Mouse (Mus musculus): ENCODE data around the gene Soga1. TPM values are rescaled to one million over a fixed set of nuclear protein-coding genes. Genes with fewer than 3 reads are reported as not detected.

Soga1 gene
- polyA plus RNA-seq, 1 experiment from 2014 or later = 5.7 TPM

DNA sequence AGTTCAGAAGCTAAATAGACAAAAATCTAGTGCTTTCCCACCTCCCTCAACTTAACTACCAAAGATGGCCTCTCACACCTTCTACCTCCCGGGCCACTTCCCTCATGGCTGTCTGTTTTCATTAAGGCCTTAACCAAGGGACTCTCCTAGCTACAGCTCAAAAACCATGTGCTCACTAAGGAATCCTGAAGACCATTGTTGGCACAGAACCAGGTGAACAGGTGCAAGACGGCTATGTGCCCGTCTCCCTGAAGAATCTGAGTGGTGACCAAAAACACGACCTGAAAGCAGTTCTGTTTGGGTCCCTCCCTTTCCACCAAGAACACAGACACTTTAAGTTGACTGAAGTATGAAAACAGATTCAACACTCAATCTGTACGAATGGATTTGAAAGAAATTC is 80.8 kb downstream of the Soga1 start:
- Histone ChIP-seq H3K4me2 (replicated peaks) (no peak overlapping the region), H3K9ac (no peak overlapping the region), H3K4me1 (no peaks in the 10 kb centered on the region), H3K4me3 (no peak overlapping the region), H3K9me3 (no peaks in the 10 kb centered on the region), H3K27me3 (no peaks in the 10 kb centered on the region), H3K36me3 (peaks cover 57% of the 10 kb centered on the region), H3K27ac (no peak overlapping the region)
- ATAC-seq (ENCODE audit: insufficient number of reproducible peaks, insufficient read depth, low FRiP score, low TSS enrichment) = no peak
- 90% methylated on average over 5 of the region's 5 CpGs for WGBS

DNA sequence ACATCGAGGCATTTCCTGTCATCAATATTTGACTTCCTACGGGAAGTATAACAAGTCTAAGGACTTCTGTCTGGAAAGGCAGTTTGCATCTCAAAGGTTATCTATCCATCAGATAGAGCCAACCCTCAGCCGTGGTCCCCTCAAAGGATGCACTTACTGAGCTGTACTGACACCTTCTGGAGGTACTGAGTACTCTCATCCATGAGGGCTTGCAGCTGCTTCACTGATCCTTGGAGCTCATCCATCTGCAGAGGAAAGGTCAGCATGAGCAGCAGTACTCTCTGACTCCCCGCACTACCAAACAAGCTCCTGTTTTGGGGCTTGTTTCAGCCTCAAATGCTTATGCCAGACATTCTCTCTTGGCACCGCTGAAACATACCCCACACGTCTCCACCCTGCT is 82.5 kb downstream of the Soga1 start:
- no peak overlapping the region for H3K27ac ChIP-seq
- no peaks in the 10 kb centered on the region for H3K4me1 ChIP-seq
- no peak for ATAC-seq (ENCODE audit: insufficient number of reproducible peaks, insufficient read depth, low FRiP score, low TSS enrichment)
- no peak overlapping the region for H3K4me2 ChIP-seq (replicated peaks)
- H3K9me3 ChIP-seq = no peaks in the 10 kb centered on the region
- no peaks in the 10 kb centered on the region for H3K27me3 ChIP-seq
- H3K9ac ChIP-seq = no peak overlapping the region
- peaks cover 52% of the 10 kb centered on the region for H3K36me3 ChIP-seq
- H3K4me3 ChIP-seq = no peak overlapping the region
- 75% methylated on average over 6 of the region's 6 CpGs for WGBS

GRCm38 (mm10) chr2:156991470-156992319 is 87.4 kb downstream of the Soga1 start, which contains the start of gene Ndrg3:
Gene Ndrg3, minus strand, starts transcription at chr2:156992056.
- under 1% methylated on average over 64 of the region's 66 CpGs for WGBS
- Histone ChIP-seq H3K4me1 (peaks cover 10% of the 10 kb centered on the region), H3K4me2 (replicated peaks) (peak within 1 kb of the TSS; percentile 87), H3K9me3 (no peaks in the 10 kb centered on the region), H3K9ac (peak within 1 kb of the TSS; percentile 90), H3K36me3 (peaks cover 24% of the 10 kb centered on the region), H3K4me3 (peak within 1 kb of the TSS; percentile 87), H3K27ac (peak within 1 kb of the TSS; percentile 64; the same call in 1 of the 2 replicates), H3K27me3 (no peaks in the 10 kb centered on the region)
- ATAC-seq (ENCODE audit: insufficient number of reproducible peaks, insufficient read depth, low FRiP score, low TSS enrichment) = peak; percentile 94

DNA sequence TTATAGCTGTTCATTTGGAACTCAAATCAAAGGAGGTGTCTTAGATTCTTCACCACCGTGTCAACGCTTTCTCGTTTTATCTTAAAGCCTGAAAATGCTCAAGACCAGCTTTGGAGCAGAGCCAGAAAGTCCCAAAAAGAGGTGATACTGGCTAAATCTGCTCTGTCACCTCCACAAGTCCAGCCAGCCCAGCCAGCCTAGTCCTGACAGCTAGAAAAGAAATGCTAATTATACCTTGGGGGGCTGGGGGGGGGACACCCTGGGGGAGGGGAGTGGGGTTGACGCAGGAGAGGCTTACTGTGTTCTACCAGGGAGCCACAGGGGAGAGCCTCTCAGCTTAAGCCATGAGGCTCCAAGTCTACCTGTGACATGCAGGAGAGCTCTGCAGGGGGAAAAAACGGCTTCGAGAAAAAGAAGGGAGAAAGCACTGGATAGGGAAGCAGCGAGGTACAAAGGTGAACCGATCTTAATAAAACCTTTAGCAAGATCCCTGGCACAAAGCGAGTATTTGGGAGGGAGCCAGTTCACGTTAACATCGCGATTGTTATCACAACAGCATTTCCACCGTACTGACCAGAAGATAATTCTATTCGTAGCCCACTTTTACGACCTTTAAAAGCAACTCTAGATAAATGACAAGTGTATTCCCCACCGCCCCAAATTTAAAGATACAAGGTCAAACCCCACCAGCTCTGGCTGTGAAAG is 88.2 kb downstream of the Soga1 start:
- Histone ChIP-seq H3K27me3 (no peaks in the 10 kb centered on the region), H3K36me3 (peaks cover 15% of the 10 kb centered on the region), H3K4me3 (peak overlapping the region; percentile 87), H3K9ac (peak overlapping the region; percentile 90), H3K9me3 (no peaks in the 10 kb centered on the region), H3K4me2 (replicated peaks) (peak overlapping the region; percentile 87), H3K27ac (no peak overlapping the region), H3K4me1 (peaks cover 10% of the 10 kb centered on the region)
- WGBS = 2% methylated on average over 16 of the region's 16 CpGs
- ATAC-seq (ENCODE audit: insufficient number of reproducible peaks, insufficient read depth, low FRiP score, low TSS enrichment) = no peak

DNA sequence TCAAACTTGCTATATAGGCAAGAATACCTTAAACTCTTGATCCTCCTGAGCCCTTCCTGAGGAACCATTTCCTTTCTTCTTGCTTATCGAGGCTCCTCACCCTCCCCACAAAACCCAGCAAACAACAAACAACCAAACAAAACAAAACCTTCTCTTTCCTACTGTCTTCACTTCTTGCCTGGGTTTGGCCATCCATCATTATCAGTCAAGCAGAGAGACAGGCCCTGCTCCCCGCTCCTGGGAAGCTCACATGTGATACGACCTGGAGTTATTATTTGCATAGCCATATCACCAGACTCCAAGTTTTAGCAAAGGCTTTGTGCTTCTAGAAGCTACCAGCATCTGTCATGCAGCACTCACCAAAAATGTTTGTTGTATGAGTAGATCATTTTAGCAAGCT is 91.7 kb downstream of the Soga1 start:
- Histone ChIP-seq H3K36me3 (no peaks in the 10 kb centered on the region), H3K9me3 (no peaks in the 10 kb centered on the region), H3K27me3 (no peaks in the 10 kb centered on the region), H3K27ac (no peak overlapping the region), H3K4me3 (no peak overlapping the region), H3K4me2 (replicated peaks) (no peak overlapping the region), H3K9ac (no peak overlapping the region), H3K4me1 (peaks cover 10% of the 10 kb centered on the region)
- WGBS = 77% methylated on average over 3 of the region's 3 CpGs
- no peak for ATAC-seq (ENCODE audit: insufficient number of reproducible peaks, insufficient read depth, low FRiP score, low TSS enrichment)

- Histone ChIP-seq H3K4me1 (no peaks in the 10 kb centered on the region), H3K9me3 (no peaks in the 10 kb centered on the region), H3K9ac (no peak overlapping the region), H3K36me3 (no peaks in the 10 kb centered on the region), H3K4me3 (no peak overlapping the region), H3K4me2 (replicated peaks) (no peak overlapping the region), H3K27ac (no peak overlapping the region), H3K27me3 (no peaks in the 10 kb centered on the region)
- ATAC-seq (ENCODE audit: insufficient number of reproducible peaks, insufficient read depth, low FRiP score, low TSS enrichment) = no peak
- 83% methylated on average over 2 of the region's 2 CpGs for WGBS
Measured at GRCm38 (mm10) chr2:156982864-156983263, 96.2 kb downstream of the Soga1 start.

- no peak overlapping the region for H3K4me2 ChIP-seq (replicated peaks)
- no peaks in the 10 kb centered on the region for H3K9me3 ChIP-seq
- H3K36me3 ChIP-seq = no peaks in the 10 kb centered on the region
- no peak overlapping the region for H3K27ac ChIP-seq
- no peaks in the 10 kb centered on the region for H3K4me1 ChIP-seq
- WGBS = 84% methylated on average over 4 of the region's 4 CpGs
- no peak overlapping the region for H3K4me3 ChIP-seq
- H3K9ac ChIP-seq = no peak overlapping the region
- no peak for ATAC-seq (ENCODE audit: insufficient number of reproducible peaks, insufficient read depth, low FRiP score, low TSS enrichment)
- H3K27me3 ChIP-seq = no peaks in the 10 kb centered on the region
Measured at GRCm38 (mm10) chr2:156981291-156981690, 97.8 kb downstream of the Soga1 start.

DNA sequence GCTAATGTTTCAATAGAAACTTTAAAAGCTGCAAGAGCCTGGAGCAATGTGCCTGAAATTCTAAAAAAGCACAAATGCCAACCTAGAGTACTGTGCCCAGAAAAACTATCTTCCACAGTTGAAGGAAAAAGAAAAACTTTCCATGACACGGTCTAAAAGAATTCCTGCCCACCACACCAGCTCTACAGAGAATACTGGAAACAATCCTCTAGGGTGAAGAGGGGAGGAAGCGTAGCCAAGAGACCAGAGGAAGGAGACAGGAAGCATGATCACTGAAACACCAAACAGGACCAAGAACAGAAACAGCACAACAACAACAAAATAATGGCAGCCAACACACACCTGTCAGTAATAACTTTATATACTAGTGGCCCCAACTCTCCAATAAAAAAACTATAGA is 99.0 kb downstream of the Soga1 start:
- Histone ChIP-seq H3K27me3 (no peaks in the 10 kb centered on the region), H3K27ac (no peak overlapping the region), H3K4me3 (no peak overlapping the region), H3K36me3 (no peaks in the 10 kb centered on the region), H3K9me3 (no peaks in the 10 kb centered on the region), H3K4me1 (no peaks in the 10 kb centered on the region), H3K9ac (no peak overlapping the region), H3K4me2 (replicated peaks) (no peak overlapping the region)
- ATAC-seq (ENCODE audit: insufficient number of reproducible peaks, insufficient read depth, low FRiP score, low TSS enrichment) = no peak
- WGBS = 80% methylated on average over 2 of the region's 2 CpGs

DNA sequence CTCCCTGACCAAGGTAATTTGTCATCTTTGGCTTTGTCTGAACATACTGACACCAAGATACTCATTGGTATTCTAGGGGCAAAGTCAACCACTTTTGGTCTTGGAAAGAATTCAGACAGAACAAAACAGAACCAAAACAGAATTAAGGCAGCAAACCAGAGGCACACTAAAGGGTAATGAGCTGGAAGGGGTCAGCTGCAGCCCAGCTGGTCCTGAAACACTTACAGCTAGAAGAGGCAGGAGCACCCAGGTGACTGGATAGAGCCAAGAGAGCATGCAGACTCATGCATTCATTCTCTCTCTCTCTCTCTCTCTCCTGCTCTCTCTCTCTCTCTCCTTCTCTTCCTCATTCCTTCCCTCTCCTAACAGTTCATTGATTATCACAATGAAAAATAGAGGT is 102.3 kb downstream of the Soga1 start:
- H3K27ac ChIP-seq = no peak overlapping the region
- no peaks in the 10 kb centered on the region for H3K4me1 ChIP-seq
- H3K36me3 ChIP-seq = no peaks in the 10 kb centered on the region
- H3K9ac ChIP-seq = no peak overlapping the region
- no peak overlapping the region for H3K4me3 ChIP-seq
- H3K4me2 ChIP-seq (replicated peaks) = no peak overlapping the region
- H3K9me3 ChIP-seq = no peaks in the 10 kb centered on the region
- no peak for ATAC-seq (ENCODE audit: insufficient number of reproducible peaks, insufficient read depth, low FRiP score, low TSS enrichment)
- H3K27me3 ChIP-seq = no peaks in the 10 kb centered on the region

GRCm38 (mm10) chr2:156974967-156975366 is 104.1 kb downstream of the Soga1 start:
- H3K36me3 ChIP-seq = no peaks in the 10 kb centered on the region
- no peak overlapping the region for H3K4me2 ChIP-seq (replicated peaks)
- ATAC-seq (ENCODE audit: insufficient number of reproducible peaks, insufficient read depth, low FRiP score, low TSS enrichment) = no peak
- no peak overlapping the region for H3K9ac ChIP-seq
- 0 out of 2 replicates have a peak, but pooled peaks cover 3% of the 10 kb centered on the region for H3K4me1 ChIP-seq
- H3K9me3 ChIP-seq = no peaks in the 10 kb centered on the region
- WGBS = 68% methylated on average over 2 of the region's 2 CpGs
- no peak overlapping the region for H3K4me3 ChIP-seq
- H3K27me3 ChIP-seq = no peaks in the 10 kb centered on the region
- no peak overlapping the region for H3K27ac ChIP-seq

GRCm38 (mm10) chr2:156973316-156974100 is 105.5 kb downstream of the Soga1 start:
- Histone ChIP-seq H3K9me3 (no peaks in the 10 kb centered on the region), H3K9ac (no peak overlapping the region), H3K27me3 (no peaks in the 10 kb centered on the region), H3K4me1 (0 out of 2 replicates have a peak, but pooled peaks cover 3% of the 10 kb centered on the region), H3K4me3 (no peak overlapping the region), H3K27ac (no peak overlapping the region), H3K4me2 (replicated peaks) (no peak overlapping the region), H3K36me3 (no peaks in the 10 kb centered on the region)
- 81% methylated on average over 5 of the region's 5 CpGs for WGBS
- ATAC-seq (ENCODE audit: insufficient number of reproducible peaks, insufficient read depth, low FRiP score, low TSS enrichment) = no peak

Data from embryonic facial prominence, embryonic 12.5 days (tissue).